Mouse (Mus musculus) layer of hippocampus, postnatal 36 days (tissue): Measurements from ENCODE around the gene Gdpd5. TPM values are rescaled to one million over a fixed set of nuclear protein-coding genes. Genes with fewer than 3 reads are reported as not detected.

Experiments
- DNase-seq, 2 experiments: peaks; one replicate each; pipeline ENCODE4 v3.0.0; 2022
- total RNA-seq, 2 experiments: library from RNA; stranded (reverse); gene quantifications; 2 replicates each; pipeline ENCODE4 v1.2.3; 2021

The Gdpd5 gene
- total RNA-seq, 2 experiments from 2014 or later, result 19.1 to 19.9 TPM

DNA sequence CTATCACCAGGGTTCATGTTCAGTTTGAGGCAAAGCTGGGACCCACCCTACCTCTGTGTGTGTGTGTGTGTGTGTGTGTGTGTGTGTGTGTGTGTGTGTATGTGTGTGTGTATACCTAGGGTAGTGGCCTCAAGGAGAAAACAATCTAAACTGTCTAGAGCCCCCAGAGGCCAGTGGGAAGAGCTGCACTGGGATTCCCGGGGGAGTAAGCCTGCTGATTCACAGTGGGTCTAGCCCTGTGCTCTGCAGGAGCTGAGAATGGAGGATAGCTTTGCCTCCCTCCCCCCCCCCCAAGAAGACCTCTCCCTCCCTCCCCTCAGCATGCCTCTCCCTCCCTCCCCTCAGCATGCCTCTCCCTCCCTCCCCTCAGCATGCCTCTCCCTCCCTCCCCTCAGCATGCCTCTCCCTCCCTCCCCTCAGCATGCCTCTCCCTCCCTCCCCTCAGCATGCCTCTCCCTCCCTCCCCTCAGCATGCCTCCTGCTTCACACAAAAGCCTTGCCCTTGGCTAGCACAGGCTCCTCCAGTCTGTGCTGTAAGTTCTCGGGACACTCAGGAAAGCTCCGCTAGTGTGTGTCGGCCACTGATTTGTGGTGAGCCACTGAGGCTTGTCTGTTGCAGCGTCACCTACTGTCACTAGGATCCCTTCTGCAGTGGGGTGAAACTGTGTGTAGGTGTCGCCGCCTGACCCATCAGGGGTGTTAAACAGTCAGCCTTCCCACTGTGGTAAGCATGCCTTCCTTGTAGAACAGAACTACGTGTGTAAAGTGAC is 24.4 kb downstream of the Gdpd5 start:
- no peak for DNase-seq

DNA sequence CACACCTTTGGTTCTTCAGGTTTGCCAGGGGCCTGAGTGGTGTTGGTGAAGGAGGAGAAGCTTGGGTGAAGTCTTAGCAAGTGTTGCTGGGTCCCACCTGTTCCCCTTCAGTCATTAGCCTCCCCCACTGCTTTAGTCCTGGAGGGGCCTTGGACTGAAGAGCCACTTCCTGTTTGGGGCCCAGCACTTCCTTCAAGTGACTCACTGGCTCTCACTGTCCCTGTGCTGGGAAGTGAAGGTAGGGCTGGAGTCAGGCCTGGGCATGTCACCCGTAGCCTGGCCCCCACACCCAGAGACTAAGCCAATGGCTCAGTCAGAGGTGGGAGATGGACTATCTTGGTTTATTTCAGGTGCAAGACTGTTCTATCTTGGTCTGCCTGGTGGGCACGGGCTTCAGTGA is 26.4 kb downstream of the Gdpd5 start:
- DNase-seq, result no peak

DNA sequence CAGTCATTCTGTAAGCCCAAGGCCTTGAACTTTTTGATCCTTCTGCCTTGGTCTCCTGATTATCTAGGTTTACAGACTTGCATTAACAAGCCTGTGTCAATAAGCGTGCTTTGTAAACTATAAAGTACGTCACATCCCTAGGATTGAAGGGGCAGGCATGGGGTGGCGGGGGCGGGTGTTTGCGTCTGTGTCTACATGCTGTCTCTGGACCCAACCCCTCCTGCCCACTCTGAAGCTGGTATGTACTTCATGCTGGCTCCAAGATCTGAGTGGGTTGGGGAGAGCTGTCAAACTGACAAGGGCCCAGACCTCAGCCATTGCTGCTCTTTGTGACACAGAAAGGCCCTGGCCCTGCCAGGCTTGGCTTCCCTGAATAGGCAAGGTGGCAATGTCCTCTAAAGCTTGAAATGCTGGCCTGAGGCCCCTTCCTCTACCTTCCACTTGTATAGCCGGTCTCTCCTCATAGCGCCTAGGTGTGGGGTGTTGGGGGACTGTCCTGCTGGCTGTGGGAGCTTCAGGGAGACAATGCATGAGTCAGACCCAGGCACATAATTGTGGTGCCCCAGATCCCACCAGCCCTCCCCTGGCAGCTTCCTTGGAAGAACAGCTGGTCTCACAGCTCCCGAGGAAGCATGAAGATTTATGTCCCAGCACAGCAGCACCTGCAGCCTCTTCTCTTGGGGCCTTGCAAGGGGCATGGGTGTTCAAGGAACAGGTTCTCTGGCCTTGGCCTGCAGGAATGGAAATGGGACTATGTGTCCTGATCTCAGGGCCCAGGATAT is 28.4 kb downstream of the Gdpd5 start:
- no peak for DNase-seq

DNA sequence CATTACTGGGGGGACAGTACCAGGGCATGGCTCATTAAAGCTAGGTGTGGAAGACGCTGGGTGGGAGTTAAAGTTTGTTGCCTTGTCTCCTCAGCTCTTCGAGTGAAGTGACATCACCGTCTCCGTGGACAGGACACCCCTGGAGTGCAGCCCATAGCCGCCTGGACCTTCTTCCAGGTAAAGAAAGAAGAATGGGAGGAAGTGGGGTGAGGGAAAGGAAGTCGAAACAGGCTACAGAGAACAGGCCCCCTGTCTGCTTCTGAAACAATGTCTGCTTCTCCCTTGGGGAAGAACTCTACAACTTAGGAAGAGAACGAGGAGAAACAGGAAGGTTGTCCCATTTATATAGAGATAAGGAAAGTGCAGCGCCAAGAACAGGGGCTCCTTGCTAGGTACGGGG is 29.1 kb downstream of the Gdpd5 start:
- no peak for DNase-seq

DNA sequence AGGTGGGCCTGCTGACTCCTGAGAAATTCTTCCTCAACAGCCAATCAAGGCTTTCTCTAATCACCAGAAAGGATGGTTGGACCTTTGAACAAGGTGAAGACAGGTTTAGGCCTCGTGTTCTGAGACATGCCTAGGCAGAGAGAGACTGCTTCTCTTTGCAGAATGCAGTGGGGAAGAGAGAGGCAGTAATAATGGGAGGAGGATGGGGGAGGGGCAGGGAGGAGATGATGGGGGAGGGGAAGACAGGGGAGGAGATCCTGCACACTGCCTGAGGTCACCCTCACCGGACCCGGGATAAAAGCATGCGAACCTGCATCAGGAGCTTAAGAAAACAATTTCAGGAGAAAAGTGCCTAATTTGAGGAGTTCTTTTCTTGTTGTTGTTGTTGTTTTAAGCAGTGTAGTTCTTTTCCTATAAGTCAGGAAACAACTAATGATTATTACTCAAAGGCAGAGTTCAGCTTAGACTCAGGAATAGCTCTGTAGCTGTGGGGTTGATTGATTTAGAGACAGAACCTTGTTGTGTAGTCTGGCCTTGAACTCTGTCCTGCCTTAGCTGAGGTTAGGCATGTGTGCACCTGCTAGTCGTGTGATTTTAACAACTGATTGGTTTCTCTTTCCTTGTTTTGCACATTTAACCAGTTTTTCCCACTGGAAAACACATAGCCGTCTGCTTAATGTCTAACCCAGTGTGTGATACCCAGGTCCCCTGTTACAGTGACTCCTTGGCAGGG is 30.0 kb downstream of the Gdpd5 start:
- DNase-seq, result no peak

DNA sequence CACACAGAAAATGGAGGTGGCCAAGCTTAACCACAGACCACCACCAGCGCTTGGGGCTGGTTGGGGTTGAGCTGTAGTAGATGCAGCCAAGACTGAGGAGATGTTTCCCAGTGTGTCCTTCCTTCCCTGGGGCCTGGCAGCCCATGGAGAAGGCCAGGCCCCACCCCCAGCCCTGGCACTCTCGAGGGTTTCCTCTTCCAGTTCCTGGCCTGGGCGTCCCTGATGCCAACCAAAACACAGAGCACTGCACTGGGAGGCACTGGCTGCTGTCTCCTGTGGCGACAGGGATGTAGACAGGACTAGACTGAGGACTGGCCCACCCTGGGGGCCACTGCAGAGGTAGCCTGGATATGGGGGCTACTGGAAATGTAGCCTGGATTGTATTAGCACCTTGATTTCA is 33.8 kb downstream of the Gdpd5 start:
- DNase-seq, result no peak

DNA sequence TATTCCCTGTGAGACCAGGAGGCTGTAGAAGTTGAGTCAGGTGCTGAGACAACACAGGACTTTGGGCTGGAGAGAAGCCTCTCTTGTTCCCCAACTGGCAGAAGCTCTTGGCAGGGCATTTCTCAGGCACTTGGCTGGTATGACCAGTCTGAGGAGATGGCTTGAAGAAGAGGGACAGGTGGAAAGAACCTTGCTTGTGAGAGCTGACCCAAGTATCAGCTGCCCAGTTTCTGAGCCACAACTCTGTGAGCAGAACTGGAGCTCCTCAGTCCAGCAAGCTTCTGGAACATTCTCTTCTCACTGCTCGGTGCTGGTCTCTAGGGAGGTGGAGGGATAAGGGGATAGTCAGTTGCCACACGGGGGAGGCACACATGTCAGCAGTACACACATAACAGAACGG is 38.1 kb downstream of the Gdpd5 start:
- no peak for DNase-seq

DNA sequence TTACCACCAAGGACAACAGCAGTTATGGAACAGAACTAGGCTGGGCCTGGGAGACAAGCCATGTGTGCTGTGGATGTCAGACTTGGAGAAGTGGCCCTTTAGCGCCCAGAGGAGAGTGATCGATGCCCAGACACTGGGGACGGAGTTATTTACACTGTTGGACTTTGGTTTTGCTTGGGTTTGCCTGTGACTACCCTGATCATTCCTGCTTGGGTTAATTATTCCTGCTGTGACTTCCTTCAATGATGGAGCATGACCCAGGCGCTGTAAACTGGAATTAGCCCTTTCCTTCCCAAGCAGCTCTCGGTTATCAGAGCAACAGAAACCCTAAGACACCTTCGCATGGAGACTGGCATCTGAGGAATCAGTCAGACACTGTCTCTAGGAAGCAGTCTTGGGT is 39.8 kb downstream of the Gdpd5 start:
- no peak for DNase-seq

DNA sequence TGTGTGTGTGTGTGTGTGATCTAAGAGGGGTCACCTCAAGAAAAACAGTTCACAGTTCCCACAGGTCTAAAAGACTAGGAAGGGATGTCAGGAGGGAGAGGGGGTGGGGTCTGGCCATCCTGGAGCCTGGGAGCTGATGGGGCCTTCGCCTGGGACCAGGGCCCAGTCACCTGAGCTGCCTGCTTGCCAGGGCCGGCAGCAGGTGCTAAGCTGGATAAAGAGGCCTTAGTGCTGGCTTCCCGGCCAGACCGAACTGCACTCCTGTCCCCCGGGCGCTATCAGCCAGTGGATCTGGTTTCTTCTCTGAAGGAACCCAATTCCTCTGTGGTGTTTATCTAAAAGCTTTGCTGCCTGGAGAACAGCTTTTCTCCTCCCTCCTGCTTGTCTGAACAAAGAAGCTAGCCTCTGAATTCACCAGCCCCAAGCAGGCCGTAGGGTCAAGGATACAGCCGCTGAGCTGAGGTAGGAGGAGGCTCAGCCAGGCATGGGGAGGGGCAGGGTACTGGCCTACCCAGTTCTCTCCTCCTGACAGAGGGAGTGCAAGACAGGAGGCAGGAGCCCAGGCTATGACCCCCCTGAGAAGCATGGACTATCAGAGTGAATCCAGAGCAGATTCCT is 43.4 kb downstream of the Gdpd5 start:
- no peak for DNase-seq

DNA sequence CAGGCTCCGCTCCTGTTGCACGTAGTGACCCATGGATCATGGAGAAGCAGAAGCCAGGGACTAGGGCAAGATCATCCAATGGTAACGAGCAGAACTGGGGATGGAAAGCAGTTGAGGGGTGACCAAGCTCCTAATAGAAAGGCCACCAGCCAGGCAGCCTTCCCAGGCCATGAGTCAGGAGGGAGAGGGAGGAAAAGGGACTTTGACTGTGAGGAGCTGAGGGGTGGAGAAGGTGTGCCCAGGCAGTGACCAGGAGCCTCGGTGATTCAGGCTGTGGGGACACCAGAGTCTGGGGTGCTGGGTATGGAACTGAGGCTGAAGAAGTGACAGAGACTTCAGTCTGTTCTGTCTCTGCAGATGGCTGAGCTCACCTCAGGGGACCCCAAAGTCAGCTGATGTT is 44.5 kb downstream of the Gdpd5 start:
- no peak for DNase-seq

DNA sequence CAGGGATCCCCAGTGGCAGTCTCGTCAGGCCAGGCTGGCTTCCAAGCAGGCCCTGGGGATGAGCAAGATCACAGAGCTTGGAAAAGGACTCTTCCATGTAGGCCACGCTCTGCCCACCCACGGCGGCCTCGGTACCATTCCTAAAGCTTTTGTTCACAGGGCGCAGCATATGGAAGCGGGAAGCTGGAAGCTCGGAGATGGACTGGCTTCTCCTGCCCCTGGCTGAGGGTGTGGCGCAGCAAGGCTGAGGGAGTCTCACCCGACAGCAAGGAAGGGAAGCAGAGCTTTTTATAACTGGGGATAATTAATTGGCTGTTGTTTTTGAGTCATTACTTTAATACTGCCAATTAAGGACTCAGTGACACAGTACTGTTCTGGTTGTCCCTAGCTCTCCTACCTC is 45.8 kb downstream of the Gdpd5 start:
- no peak for DNase-seq

DNA sequence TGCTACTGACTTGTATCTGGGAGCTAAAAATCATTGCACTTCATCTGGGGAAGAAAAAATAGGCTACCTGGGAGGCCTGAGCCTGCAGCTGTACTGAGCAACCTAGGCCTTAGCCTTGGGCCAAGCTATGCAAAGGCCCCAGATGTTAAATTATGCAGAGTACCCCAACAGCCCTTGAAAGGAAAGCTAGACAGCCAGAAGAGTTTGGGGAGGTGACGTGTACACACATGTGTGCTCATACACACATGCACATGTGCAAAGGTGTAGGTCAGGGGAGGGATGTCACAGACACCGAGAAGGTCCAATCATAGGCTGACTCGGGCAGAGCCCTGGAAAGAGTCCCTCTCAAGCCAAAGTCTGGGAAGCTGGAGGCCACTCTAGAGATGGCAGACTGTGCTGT is 46.8 kb downstream of the Gdpd5 start:
- DNase-seq, result no peak

DNA sequence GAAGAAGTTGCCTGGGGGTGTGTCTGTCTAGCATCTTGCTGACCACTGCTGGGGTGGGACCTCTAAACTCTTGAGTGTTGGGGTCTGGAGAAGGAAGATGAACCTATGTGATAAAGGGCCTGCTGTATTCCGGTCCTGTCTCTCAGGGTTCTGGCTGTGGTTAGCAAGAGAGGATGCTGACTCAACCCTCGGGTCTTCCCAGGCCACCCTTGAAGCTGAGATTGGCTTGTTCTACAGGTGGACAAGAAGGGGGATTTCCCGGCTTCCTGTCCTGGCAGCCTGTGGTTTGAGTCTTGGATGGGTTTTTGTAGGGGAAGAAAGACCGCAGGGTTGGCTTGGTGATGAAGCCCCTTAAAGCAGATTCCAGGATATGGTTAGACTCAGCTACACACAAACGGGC is 47.6 kb downstream of the Gdpd5 start:
- no peak for DNase-seq

DNA sequence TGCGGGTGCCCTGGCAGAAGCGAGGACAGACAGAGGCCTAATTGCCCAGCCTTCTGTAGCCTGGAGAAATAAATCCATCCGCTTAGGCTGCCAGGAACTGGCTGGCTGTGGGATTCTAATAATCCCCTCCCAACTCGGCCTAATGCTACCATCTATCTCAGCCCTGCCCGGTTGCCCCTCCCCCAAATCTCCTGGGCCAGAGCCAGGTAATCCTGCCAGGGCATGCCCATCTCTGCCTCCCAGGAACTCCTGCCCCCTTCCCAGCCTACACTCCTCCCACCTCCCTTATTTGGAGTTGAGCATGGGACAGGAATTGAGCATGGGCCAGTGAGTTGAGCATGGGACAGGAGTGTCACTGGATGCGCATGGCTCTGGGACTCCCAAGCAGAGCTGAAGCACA is 48.6 kb downstream of the Gdpd5 start:
- DNase-seq, result no peak

DNA sequence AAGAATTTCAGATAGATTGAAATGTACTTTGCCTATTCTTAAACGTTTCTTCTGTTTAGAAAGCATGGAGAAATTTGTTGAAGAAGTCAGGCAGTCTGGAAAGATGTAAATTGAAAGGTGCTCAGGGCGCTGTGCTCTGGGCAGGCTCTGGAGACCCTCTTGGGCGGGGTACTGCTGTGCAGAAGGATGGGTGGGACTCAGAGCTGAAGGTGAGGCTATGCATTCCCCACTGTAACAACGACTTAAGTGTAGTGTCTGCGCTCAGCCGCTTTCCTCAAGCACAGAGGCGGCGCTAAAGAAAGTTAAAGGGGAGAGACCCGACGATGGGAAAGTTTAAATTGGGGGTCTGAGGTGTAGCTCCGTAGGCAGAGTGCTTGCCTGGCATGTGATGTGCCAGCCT is 49.0 kb downstream of the Gdpd5 start:
- DNase-seq, result no peak

DNA sequence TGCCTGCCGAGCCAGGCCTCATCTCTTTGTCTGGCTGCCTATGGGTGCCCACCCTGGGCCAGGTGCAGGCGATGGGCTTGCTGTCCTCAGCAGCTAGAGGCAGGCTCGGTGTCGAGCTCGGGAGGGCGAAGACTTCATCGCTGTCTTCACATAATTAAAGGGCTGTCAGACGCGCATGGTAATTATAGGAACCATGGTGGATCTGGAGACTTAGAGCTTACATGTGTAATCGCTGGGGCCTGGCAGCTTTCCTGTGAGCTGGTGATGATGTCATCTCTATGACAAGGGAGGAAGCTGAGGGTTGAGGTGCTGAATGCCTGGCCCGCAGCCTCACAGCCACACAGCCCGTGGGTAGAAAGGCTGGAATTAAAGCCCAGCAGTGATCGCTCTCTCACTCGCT is 51.0 kb downstream of the Gdpd5 start:
- peak; percentile 33 to 36 for DNase-seq

DNA sequence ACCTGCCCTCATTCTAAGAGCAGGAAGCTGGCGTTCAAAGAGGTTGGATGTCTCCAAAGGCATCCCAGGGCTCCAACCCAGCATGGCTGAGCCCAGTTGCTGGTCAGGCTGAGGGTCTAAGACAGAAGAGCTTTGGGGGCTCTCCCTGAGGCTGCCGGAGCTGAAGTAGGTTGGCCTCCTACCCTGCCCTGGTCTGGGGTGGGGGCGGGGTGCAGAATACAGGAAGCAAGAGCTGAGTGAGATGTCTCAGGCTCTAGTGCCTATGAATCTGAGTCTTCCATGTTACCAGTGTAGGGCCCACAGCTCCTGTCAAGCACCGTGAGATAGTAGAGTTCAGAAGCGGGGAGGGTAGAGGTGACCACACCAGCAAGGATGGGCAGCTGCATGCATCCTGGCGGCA is 51.6 kb downstream of the Gdpd5 start:
- DNase-seq, result no peak

DNA sequence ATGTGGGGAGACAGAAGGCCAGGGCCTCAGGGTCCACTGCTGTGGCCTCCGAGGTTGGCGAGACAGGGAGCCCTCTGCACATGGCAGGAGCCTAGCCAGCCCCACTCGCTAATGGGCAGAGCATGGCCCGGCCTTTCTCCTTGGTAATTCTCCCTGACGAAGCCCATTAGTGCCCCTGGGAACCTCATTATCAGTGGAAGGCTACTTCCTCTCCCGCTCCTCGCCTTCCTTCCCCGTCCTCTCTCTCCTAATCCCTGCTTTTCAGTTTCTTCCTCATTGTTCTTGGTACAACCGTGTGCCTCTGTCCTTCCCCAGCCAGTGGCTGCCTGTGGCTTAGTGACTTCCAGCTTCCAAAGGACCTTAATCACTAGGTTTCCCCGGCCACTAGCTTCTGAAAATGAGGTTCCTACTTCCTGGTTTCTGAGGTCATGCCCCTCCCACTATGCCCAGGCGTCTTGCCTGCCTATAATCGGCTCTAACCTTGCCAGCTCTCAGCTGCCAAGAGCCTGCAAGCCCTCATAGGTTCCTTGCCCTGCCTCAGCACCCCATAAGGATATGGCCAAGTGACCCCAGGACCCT is 53.5 kb downstream of the Gdpd5 start:
- no peak for DNase-seq

DNA sequence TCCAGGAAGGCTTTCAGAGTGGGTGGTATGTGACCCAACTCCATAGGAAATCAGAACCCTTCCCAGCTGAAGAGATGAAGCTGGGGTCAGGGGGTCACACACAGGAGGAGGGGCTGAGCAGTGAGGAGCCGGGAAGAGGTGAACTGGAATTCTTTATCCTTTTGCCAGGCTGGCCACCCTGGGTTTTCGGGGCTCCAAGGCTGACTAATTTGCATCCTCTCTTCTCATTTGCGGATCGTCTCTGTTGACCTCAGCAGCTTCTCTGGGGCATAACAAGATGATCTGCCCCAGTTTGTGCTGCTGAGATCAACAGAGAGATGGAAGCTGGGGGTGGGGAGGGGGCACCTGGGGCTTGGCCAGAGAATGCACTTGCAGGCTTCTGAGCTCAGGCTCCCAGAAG is 55.3 kb downstream of the Gdpd5 start:
- no peak for DNase-seq

DNA sequence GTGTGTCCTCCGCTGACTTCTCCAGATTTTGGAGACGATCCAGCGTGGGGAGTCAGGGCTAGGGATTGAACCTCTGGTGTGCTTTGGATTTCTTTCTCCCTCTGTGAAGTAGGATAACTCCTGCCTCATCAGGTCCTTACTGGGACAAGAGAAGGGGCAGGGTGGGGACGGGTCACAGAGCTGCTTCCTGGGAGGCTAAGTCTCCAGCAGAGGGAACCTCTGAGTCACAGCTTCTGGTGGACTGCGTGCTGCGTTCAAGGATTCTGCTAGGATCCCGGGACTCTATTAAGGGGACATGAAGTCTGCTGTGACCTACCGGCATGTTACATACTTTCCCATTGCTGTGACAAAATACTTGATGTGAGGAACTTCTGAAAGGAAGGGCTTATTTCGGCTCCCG is 57.7 kb downstream of the Gdpd5 start:
- DNase-seq, result no peak

DNA sequence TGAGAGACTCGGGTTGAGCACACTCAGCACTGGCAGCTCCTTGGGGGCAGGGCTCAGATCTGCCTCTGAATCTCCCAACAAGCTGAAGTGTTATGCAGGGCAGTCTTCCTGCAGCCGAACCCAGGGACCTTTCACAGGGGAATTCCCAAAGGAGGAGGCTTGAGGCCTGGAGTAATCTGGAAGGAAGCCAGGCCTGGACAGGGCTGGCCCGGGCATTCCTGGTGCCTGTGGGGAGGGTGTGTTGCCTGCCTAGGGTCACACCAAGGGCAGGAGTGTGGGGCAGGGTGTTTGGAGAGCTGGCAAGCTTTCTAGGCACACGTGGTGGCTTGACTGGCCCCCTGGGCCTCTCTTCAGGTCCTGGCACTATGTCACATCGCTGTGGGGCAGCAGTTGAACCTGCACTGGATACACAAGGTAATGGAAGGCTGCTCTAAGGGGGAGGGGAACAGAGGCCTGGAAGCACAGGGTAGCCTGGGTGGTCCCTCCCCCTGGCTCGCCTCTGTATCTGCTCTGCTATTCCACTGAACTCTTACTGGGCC is 60.4 kb downstream of the Gdpd5 start:
- DNase-seq, result no peak

DNA sequence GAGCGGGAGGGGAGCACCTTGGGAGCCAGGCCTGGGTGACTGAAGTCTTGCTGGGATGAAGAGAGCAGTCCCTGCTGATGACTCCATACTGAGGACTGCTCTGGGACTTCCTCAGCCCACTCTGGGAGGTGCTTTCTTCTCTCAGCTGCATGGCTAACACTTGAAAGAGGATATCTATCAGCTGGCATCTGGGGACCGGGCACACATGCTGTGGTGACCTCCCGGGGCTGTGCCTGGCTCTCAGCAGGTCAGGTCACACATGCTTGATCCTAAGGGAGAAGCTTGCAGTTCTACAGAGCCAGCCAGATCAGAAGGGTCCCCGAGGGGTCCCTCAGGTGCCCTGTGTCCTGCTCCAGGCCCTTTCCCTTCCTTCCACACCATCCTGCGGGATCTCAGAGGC is 62.0 kb downstream of the Gdpd5 start:
- DNase-seq, result no peak
